Mouse (Mus musculus): Measurements from ENCODE around the gene Dctn1. TPM values are rescaled to one million over a fixed set of nuclear protein-coding genes. Genes with fewer than 3 reads are reported as not detected.

The Dctn1 gene
- polyA plus RNA-seq (2014; fragmentation: Nextera tagmentation; extraction: Ambion mirVana), result 91.6 and 94.1 TPM in 2 replicates

GRCm38 (mm10) chr6:83165607-83166242 lies at the start of gene Dctn1:
Gene Dctn1, plus strand, starts transcription at chr6:83165920.
- H3K4me1 ChIP-seq (ENCODE audit: insufficient read depth), result peaks cover 20% of the 10 kb centered on the region
- 0% methylated on average over 58 of the region's 58 CpGs for WGBS

GRCm38 (mm10) chr6:83116373-83117164 lies 49.2 kb upstream of the Dctn1 start:
- Histone ChIP-seq H3K27me3 (ENCODE audit: insufficient read depth, low read length) (no peaks in the 10 kb centered on the region), H3K9ac (peak overlapping the region; percentile 85), H3K4me3 (ENCODE audit: low read depth, low read length) (peak overlapping the region; percentile 89), H3K27ac (ENCODE audit: low read depth) (peak overlapping the region; percentile 84; the same call in 1 of the 2 replicates), H3K4me1 (ENCODE audit: insufficient read depth) (peaks cover 10% of the 10 kb centered on the region), H3K36me3 (ENCODE audit: insufficient read depth) (peaks cover 32% of the 10 kb centered on the region), H3K4me2 (peak overlapping the region; percentile 91), H3K9me3 (ENCODE audit: low read depth, low read length) (no peaks in the 10 kb centered on the region)
- 65% methylated on average over 11 of the region's 11 CpGs for WGBS
- TF ChIP-seq CTCF (IDR thresholded peaks at IDR 0.05; ENCODE audit: low read depth), result no peak
- ATAC-seq (ENCODE audit: insufficient read depth), result no peak
- no peak for DNase-seq

More at GRCm38 (mm10) chr6:83165607-83166242, at the start of gene Dctn1:
- ATAC-seq (ENCODE audit: insufficient read depth), result peak; percentile 84
- no peaks in the 10 kb centered on the region for H3K9me3 ChIP-seq (ENCODE audit: low read depth, low read length)
- H3K27ac ChIP-seq (ENCODE audit: low read depth), result peak within 1 kb of the TSS; percentile 72
- H3K4me2 ChIP-seq, result peak within 1 kb of the TSS; percentile 94
- H3K27me3 ChIP-seq (ENCODE audit: insufficient read depth, low read length), result peaks cover 25% of the 10 kb centered on the region
- peak; percentile 91 for TF ChIP-seq CTCF (IDR thresholded peaks at IDR 0.05; ENCODE audit: low read depth)
- peak within 1 kb of the TSS; percentile 89 for H3K4me3 ChIP-seq (ENCODE audit: low read depth, low read length)
- peak; percentile 98 for DNase-seq
- H3K36me3 ChIP-seq (ENCODE audit: insufficient read depth), result no peaks in the 10 kb centered on the region
- H3K9ac ChIP-seq, result peak within 1 kb of the TSS; percentile 85

GRCm38 (mm10) chr6:83117165-83117438 lies 48.6 kb upstream of the Dctn1 start:
- H3K36me3 ChIP-seq (ENCODE audit: insufficient read depth), result peaks cover 31% of the 10 kb centered on the region

GRCm38 (mm10) chr6:83117616-83118015 lies 48.1 kb upstream of the Dctn1 start:
- no peak for ATAC-seq (ENCODE audit: insufficient read depth)
- no peak overlapping the region for H3K4me3 ChIP-seq (ENCODE audit: low read depth, low read length)
- DNase-seq, result no peak
- no peak for TF ChIP-seq CTCF (IDR thresholded peaks at IDR 0.05; ENCODE audit: low read depth)
- H3K27ac ChIP-seq (ENCODE audit: low read depth), result no peak overlapping the region
- peaks cover 31% of the 10 kb centered on the region for H3K36me3 ChIP-seq (ENCODE audit: insufficient read depth)
- 87% methylated on average over 13 of the region's 13 CpGs for WGBS
- H3K4me2 ChIP-seq, result no peak overlapping the region
- no peaks in the 10 kb centered on the region for H3K27me3 ChIP-seq (ENCODE audit: insufficient read depth, low read length)
- no peaks in the 10 kb centered on the region for H3K9me3 ChIP-seq (ENCODE audit: low read depth, low read length)
- H3K4me1 ChIP-seq (ENCODE audit: insufficient read depth), result peaks cover 10% of the 10 kb centered on the region
- H3K9ac ChIP-seq, result no peak overlapping the region

More at GRCm38 (mm10) chr6:83117165-83117438, 48.6 kb upstream of the Dctn1 start:
- Histone ChIP-seq H3K27ac (ENCODE audit: low read depth) (no peak overlapping the region), H3K9ac (no peak overlapping the region), H3K27me3 (ENCODE audit: insufficient read depth, low read length) (no peaks in the 10 kb centered on the region), H3K4me1 (ENCODE audit: insufficient read depth) (peaks cover 10% of the 10 kb centered on the region), H3K9me3 (ENCODE audit: low read depth, low read length) (no peaks in the 10 kb centered on the region), H3K4me3 (ENCODE audit: low read depth, low read length) (peak overlapping the region; percentile 89; the same call in 1 of the 2 replicates), H3K4me2 (peak overlapping the region; percentile 91)
- ATAC-seq (ENCODE audit: insufficient read depth), result no peak
- WGBS, result 78% methylated on average over 4 of the region's 4 CpGs
- no peak for TF ChIP-seq CTCF (IDR thresholded peaks at IDR 0.05; ENCODE audit: low read depth)
- DNase-seq, result no peak

GRCm38 (mm10) chr6:83118369-83118768 lies 47.4 kb upstream of the Dctn1 start:
- Histone ChIP-seq H3K4me2 (no peak overlapping the region), H3K36me3 (ENCODE audit: insufficient read depth) (peaks cover 31% of the 10 kb centered on the region), H3K9me3 (ENCODE audit: low read depth, low read length) (no peaks in the 10 kb centered on the region), H3K4me1 (ENCODE audit: insufficient read depth) (peaks cover 13% of the 10 kb centered on the region), H3K27me3 (ENCODE audit: insufficient read depth, low read length) (no peaks in the 10 kb centered on the region), H3K4me3 (ENCODE audit: low read depth, low read length) (no peak overlapping the region), H3K9ac (no peak overlapping the region), H3K27ac (ENCODE audit: low read depth) (no peak overlapping the region)
- 75% methylated on average over 11 of the region's 11 CpGs for WGBS
- ATAC-seq (ENCODE audit: insufficient read depth) (no peak), DNase-seq (no peak)
- no peak for TF ChIP-seq CTCF (IDR thresholded peaks at IDR 0.05; ENCODE audit: low read depth)

- Histone ChIP-seq H3K27me3 (ENCODE audit: insufficient read depth, low read length) (no peaks in the 10 kb centered on the region), H3K9ac (0 out of 2 replicates have a peak overlapping the region, but pooled peaks have one; percentile 6), H3K9me3 (ENCODE audit: low read depth, low read length) (no peaks in the 10 kb centered on the region), H3K36me3 (ENCODE audit: insufficient read depth) (peaks cover 34% of the 10 kb centered on the region), H3K27ac (ENCODE audit: low read depth) (no peak overlapping the region), H3K4me2 (peak overlapping the region; percentile 98; the same call in 1 of the 2 replicates), H3K4me3 (ENCODE audit: low read depth, low read length) (no peak overlapping the region), H3K4me1 (ENCODE audit: insufficient read depth) (peaks cover 13% of the 10 kb centered on the region)
- DNase-seq, result no peak
- no peak for ATAC-seq (ENCODE audit: insufficient read depth)
- 78% methylated on average over 14 of the region's 14 CpGs for WGBS
- TF ChIP-seq CTCF (IDR thresholded peaks at IDR 0.05; ENCODE audit: low read depth), result no peak
Observed at GRCm38 (mm10) chr6:83118825-83119733, 46.6 kb upstream of the Dctn1 start.

Measured in lung, embryonic 14.5 days (tissue).